Mouse (Mus musculus): ENCODE data around the gene Flrt1. TPM values are rescaled to one million over a fixed set of nuclear protein-coding genes. Genes with fewer than 3 reads are reported as not detected.

Gene Flrt1
- polyA plus RNA-seq, 1 experiment: not detected

DNA sequence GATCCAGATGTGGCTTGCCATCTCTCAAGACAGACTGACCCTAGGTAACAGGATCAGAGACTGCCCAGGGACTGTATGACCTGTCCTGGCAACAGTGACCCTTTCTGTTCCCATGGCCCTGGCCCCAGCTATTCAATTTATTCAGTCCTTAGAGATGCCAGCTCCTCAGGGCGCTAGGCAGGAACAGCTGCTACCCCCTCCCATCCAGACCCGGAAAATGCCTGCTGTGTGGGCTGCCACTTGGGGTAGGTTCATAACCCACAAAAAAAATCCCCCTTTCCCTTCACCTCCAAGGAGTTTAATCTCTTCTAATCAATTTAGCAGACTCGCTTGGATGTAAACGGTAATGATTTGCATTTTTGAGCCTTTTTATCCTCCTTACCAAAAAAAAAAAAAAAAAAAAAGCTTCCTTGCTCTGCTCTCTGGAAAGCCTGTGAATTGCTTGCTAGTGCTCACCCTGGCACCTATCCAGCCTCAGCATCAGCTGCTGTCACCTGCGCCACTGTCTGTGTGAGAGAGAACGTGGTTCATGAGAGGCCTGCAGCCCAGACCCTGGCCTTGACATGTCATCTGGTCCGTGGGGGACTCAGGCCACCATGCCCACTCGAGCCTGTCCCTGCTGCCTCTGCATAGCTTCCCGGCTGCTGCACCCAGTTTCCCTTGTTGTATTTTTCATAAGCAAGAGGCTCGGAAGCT lies 15.0 kb downstream of the Flrt1 start:
- no peak for TF ChIP-seq GATA1 (IDR thresholded peaks at IDR 0.05; ENCODE audit: low read length)

DNA sequence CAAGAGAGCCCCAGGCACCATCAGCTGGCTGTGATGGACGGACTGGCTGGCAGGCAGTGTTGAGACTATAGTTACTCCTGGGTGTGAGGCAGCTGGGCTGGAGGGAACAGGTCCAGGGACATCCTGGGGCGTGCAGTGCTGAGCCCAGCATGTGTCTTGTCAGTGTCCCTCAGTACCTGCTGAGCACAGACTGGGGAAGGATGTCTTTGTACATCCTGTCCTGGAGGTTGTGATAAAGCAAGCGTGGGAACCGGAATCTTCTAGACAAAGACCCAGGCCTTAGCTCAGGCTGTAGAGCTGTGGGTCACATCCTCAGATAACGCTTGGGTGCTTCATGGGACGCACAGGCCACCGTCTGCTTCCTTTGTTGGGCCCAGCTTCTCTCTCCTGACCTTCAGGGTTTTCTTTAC lies 15.7 kb downstream of the Flrt1 start:
- TF ChIP-seq GATA1 (IDR thresholded peaks at IDR 0.05; ENCODE audit: low read length): no peak

DNA sequence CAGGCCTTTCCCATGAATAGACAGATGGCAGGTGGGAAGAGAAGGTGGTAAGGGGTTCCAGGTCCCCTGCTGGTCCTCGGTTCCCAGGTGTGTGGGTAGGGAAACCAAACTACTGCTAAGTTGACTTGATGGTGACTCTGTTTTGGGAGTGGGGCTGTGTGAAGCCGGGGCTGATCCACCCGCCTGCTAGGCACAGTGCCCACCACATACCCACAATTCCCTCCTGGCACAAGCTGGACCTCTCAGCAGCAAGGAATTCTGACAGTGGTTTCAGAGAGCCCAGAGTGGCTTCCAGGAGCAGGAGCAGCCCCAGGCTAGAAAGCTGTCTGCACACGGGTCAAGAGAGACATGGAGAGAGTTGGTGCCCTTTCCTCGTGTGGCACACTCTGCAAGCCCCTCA lies 16.5 kb downstream of the Flrt1 start:
- TF ChIP-seq GATA1 (IDR thresholded peaks at IDR 0.05; ENCODE audit: low read length): no peak

- TF ChIP-seq GATA1 (IDR thresholded peaks at IDR 0.05; ENCODE audit: low read length): no peak
Observed at GRCm38 (mm10) chr19:7088558-7088957, 17.0 kb downstream of the Flrt1 start.

DNA sequence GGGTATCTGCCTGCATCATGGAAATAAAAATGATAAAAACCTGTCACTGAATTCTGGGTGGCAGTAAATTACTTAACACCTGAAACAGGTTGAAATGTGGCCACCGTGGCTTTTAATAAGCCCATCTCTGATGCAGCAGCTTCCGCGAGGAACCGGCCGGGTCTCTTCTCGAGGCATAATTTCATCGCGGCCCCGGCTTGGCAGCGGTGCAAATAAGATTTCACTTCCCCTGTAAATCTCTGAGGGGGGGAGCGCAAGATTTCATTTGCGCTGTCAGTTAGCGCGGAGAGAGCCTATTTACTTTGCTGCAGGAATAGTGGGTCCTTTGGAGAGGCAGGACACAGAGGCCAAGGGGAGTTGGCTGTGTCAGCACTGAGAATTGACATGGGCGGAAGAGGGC lies 20.8 kb downstream of the Flrt1 start:
- TF ChIP-seq GATA1 (IDR thresholded peaks at IDR 0.05; ENCODE audit: low read length): no peak

GRCm38 (mm10) chr19:7083035-7083794 lies 22.3 kb downstream of the Flrt1 start:
- no peak for TF ChIP-seq GATA1 (IDR thresholded peaks at IDR 0.05; ENCODE audit: low read length)

DNA sequence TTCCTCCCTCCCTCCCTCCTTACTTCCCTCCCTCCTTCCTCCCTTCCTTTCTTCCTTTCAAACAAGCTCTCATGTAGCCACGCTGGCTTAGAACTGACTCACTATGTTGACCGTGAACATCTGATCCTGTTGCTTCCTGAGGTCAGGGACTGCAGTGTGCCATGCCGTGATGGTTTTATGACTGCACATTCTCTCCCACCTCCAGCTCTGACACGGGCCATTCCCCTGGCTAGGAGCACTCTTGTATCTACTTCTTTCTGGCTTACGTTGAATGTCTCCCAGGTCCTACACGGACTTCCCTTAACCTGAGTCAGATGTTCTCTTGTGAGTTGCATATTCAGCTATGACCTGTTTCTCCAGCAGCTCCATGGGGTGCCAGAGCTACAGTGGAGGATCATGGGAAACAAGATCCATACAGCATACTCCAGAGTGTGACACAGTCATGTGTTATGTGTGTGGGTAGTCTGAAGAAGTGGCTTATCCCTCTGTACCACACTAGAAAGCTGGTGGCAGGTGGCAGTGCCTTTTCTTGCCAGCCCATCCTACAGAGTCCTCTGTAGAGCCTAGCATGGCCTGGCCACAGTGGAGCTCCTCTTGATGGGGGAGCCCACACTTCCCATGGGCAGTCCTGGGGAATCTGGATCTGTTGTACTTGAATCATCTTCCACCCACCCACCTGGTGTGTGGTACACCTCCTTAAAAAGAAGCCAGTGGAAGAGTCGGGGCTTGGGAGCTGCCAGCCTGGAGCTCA lies 23.8 kb downstream of the Flrt1 start:
- TF ChIP-seq GATA1 (IDR thresholded peaks at IDR 0.05; ENCODE audit: low read length): no peak

DNA sequence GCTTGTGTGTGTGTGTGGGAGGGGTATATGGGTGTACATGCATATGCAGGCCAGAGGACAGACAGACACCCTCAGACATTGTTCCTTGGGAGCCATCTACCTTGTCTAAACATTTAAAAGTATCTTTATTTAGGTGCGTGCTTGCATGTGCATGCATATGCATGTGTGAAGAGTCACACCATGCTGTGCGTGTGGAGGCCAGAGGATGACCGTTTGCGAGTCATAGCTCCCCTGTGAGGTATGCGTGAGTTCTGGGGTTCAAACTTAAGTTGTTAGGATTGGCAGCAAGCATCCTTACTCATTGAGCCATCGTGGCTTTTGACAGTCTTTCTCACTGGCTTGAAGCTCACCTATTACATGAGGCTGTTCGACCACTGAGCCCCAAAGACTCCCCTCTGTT lies 27.3 kb downstream of the Flrt1 start:
- TF ChIP-seq GATA1 (IDR thresholded peaks at IDR 0.05; ENCODE audit: low read length): no peak

DNA sequence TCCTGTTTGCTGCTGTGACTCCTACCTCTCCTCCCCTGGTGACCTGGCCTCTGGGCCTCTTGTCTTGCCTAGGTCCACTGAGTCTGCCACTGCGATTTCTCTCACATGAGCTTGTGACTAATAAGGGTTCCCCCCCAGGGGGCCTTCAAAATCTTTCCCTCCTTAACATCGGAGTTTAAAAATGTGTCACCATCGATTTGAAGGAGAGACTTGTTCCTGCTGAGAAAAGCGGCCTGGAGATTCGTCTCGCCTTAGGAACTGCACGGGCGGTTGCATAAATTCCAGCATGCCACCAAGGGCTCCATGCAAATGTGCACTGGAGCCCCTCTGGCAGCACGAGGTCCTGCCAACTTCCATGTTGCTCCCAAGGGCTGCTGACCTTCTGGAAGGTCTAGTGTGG lies 27.9 kb downstream of the Flrt1 start:
- TF ChIP-seq GATA1 (IDR thresholded peaks at IDR 0.05; ENCODE audit: low read length): no peak

GRCm38 (mm10) chr19:7073997-7074781 lies 31.3 kb downstream of the Flrt1 start:
- no peak for TF ChIP-seq GATA1 (IDR thresholded peaks at IDR 0.05; ENCODE audit: low read length)

DNA sequence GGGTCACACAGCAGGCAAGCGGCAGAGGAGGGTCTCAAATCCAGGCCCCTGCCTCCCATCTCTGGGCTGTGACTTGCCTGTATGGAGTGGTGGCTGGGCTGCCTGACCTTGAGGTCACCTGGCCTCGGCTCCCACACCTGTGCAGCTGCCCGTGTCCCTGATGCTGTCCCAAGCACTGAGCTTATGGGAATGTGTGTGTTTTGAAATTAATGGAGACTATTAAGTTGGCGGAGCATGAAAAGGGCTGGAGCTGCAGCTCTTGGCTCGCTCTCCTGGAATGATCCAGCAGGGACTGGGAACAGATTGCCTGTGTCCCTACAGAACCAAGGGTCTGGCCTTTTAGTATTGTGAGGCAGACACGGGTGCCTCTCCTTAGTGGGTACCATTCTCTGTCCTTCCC lies 33.3 kb downstream of the Flrt1 start:
- no peak for TF ChIP-seq GATA1 (IDR thresholded peaks at IDR 0.05; ENCODE audit: low read length)

DNA sequence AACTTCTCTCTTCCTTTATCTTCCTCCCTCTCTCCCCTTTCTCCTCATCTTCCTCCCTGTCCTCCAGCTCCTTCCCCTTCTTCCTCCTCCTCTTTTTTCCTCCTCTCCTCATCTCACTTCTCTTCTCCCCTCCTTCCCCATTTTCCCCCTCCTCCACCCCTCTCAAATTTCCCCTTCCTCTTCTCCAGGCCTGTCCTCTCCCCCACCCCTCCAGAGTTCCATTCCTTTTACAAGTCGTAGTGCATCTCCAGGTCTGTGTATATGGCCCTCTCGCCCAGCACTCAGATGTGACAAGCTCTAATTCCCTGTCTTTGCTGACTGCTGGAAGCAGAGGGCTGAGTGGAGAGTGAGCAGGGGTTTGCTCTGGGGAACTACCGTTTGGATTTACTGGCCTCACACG lies 34.8 kb downstream of the Flrt1 start:
- no peak for TF ChIP-seq GATA1 (IDR thresholded peaks at IDR 0.05; ENCODE audit: low read length)

- TF ChIP-seq GATA1 (IDR thresholded peaks at IDR 0.05; ENCODE audit: low read length): no peak
Observed at GRCm38 (mm10) chr19:7069781-7070763, 35.5 kb downstream of the Flrt1 start.

All from G1E-ER4 (cell line).